Mouse (Mus musculus) brain, embryonic 18.5 days (tissue): ENCODE data around the gene Cntln.

ENCODE experiments used
- DNase-seq: peaks from one replicate; pipeline ENCODE4 v3.0.0-alpha.2; 2012; ENCODE audit warnings: low read depth, low spot score

Gene Cntln

GRCm38 (mm10) chr4:85054616-85055015 lies 170.5 kb downstream of the Cntln start:
- no peak for DNase-seq

GRCm38 (mm10) chr4:85059598-85059997 lies 175.5 kb downstream of the Cntln start:
- DNase-seq: no peak

- no peak for DNase-seq
Measured at GRCm38 (mm10) chr4:85061676-85062075, 177.6 kb downstream of the Cntln start.

GRCm38 (mm10) chr4:85096033-85096432 lies 211.9 kb downstream of the Cntln start:
- no peak for DNase-seq

- DNase-seq: peak; percentile 32
Measured at GRCm38 (mm10) chr4:85096682-85097081, 212.6 kb downstream of the Cntln start.

- DNase-seq: no peak
Measured at GRCm38 (mm10) chr4:85102168-85102567, 218.1 kb downstream of the Cntln start.

- DNase-seq: no peak
Measured at GRCm38 (mm10) chr4:85106416-85106815, 222.3 kb downstream of the Cntln start.

- DNase-seq: no peak
Measured at GRCm38 (mm10) chr4:85106961-85107360, 222.9 kb downstream of the Cntln start.

- no peak for DNase-seq
Measured at GRCm38 (mm10) chr4:85120271-85120670, 236.2 kb downstream of the Cntln start.

- no peak for DNase-seq
Measured at GRCm38 (mm10) chr4:85149726-85150125, 265.6 kb downstream of the Cntln start.

GRCm38 (mm10) chr4:85151881-85152280 lies 267.8 kb downstream of the Cntln start:
- no peak for DNase-seq

- DNase-seq: no peak
Measured at GRCm38 (mm10) chr4:85154361-85154760, 270.3 kb downstream of the Cntln start.

GRCm38 (mm10) chr4:85161156-85161555 lies 277.0 kb downstream of the Cntln start:
- DNase-seq: no peak

GRCm38 (mm10) chr4:85162468-85163312 lies 278.6 kb downstream of the Cntln start:
- peak; percentile 60 for DNase-seq

- DNase-seq: no peak
Measured at GRCm38 (mm10) chr4:85163313-85163615, 279.2 kb downstream of the Cntln start.

- no peak for DNase-seq
Measured at GRCm38 (mm10) chr4:85168001-85168400, 283.9 kb downstream of the Cntln start.

GRCm38 (mm10) chr4:85175466-85175865 lies 291.4 kb downstream of the Cntln start:
- DNase-seq: no peak

- no peak for DNase-seq
Measured at GRCm38 (mm10) chr4:85178394-85179051, 294.4 kb downstream of the Cntln start.
